In the genomic region with DNA sequence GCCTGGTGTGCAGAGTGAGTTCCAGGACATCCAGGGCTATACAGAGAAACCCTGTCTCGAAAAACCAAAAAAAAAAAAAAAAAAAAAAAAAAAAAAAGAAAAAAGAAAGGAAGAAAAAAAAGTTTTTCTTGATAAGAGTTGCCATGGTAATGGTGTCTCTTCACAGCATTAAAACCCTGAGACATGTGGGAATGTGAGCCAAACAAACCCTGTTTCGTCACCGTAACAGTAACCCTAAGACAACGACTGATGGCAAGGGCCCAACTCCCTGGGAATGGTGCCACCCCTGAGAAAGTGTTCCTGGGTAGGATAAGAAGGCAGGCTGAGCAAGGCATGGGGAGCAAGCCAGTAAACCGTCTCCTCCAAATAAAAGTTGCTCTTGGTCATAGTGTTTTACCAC, we compare ENCODE assay signal across 14 mouse cellular contexts. TPM values are rescaled to one million over a fixed set of nuclear protein-coding genes. Genes with fewer than 3 reads are reported as not detected.
DNase-seq lines count a peak whose midpoint lies in the region; ATAC-seq and TF ChIP-seq lines count a peak whose summit lies in the region.
"Had no signal": no experiment of that assay in that cellular context is flagged by ENCODE, and none has a peak within 500 bp of the region (broad histone marks: within the 10 kb centered on the region; RNA-seq: fewer than 3 reads in every experiment).

No protein-coding gene starts in this region.

- 33% methylated on average over 5 of the region's 5 CpGs for WGBS in forebrain, postnatal 0 days
- 30% methylated on average over 5 of the region's 5 CpGs for WGBS in forebrain, embryonic 16.5 days
- WGBS in lung, adult 2 months, result 49% methylated on average over 5 of the region's 5 CpGs

- TF ChIP-seq POLR2A in lung, adult 2 months (IDR thresholded peaks at IDR 0.05; ENCODE audit: borderline replicate concordance, extremely low read depth, low read depth, low read length), result no peak

- H3K9me3 ChIP-seq in forebrain, postnatal 0 days (ENCODE audit: low read length), result no peaks in the 10 kb centered on the region
- H3K9me3 ChIP-seq in forebrain, embryonic 16.5 days (ENCODE audit: control insufficient read depth, low read length), result no peaks in the 10 kb centered on the region
- H3K9me3 ChIP-seq: limb, embryonic 12.5 days had no signal

- no peak overlapping the region for H3K4me2 ChIP-seq in forebrain, postnatal 0 days (ENCODE audit: low read depth)
- no peak overlapping the region for H3K4me2 ChIP-seq in forebrain, embryonic 16.5 days (ENCODE audit: low read length)
- H3K4me2 ChIP-seq: limb, embryonic 12.5 days had no signal

- ATAC-seq in forebrain, postnatal 0 days, result no peak
- ATAC-seq in forebrain, embryonic 16.5 days, result no peak
- peak; percentile 20; the same call in 1 of the 2 replicates for ATAC-seq in megakaryocyte progenitor cell, adult 5-6 weeks (replicated peaks; ENCODE audit: poor library complexity)

- TF ChIP-seq CTCF in forebrain, postnatal 0 days (IDR thresholded peaks at IDR 0.05; ENCODE audit: low read depth), result no peak
- TF ChIP-seq CTCF in lung, adult 2 months (IDR thresholded peaks at IDR 0.05; ENCODE audit: insufficient read depth, low read length), result no peak

- H3K9ac ChIP-seq in forebrain, postnatal 0 days, result no peak overlapping the region; the same call in 1 of the 2 replicates
- H3K9ac ChIP-seq in forebrain, embryonic 16.5 days (replicated peaks; ENCODE audit: low read depth, low read length), result no peak overlapping the region
- H3K9ac ChIP-seq: limb, embryonic 12.5 days had no signal

- H3K27ac ChIP-seq in forebrain, postnatal 0 days (ENCODE audit: low read depth, low read length), result no peak overlapping the region
- no peak overlapping the region for H3K27ac ChIP-seq in forebrain, embryonic 16.5 days (ENCODE audit: low read length)
- H3K27ac ChIP-seq: limb, embryonic 12.5 days had no signal

- no peaks in the 10 kb centered on the region for H3K36me3 ChIP-seq in forebrain, postnatal 0 days (ENCODE audit: insufficient read depth)
- no peaks in the 10 kb centered on the region for H3K36me3 ChIP-seq in forebrain, embryonic 16.5 days (ENCODE audit: control insufficient read depth, insufficient read depth)
- H3K36me3 ChIP-seq: limb, embryonic 12.5 days had no signal

- no peaks in the 10 kb centered on the region for H3K4me1 ChIP-seq in forebrain, postnatal 0 days (ENCODE audit: insufficient read depth)
- peaks cover 3% of the 10 kb centered on the region; the same call in 1 of the 2 replicates for H3K4me1 ChIP-seq in forebrain, embryonic 16.5 days (replicated peaks; ENCODE audit: control insufficient read depth, insufficient read depth, low read length)
- no peaks in the 10 kb centered on the region; the same call in 1 of the 2 replicates for H3K4me1 ChIP-seq in lung, adult 2 months (ENCODE audit: control insufficient read depth, insufficient read depth, low read length)

- H3K27me3 ChIP-seq in forebrain, postnatal 0 days (ENCODE audit: insufficient read depth, low read length), result no peaks in the 10 kb centered on the region
- no peaks in the 10 kb centered on the region for H3K27me3 ChIP-seq in forebrain, embryonic 16.5 days (replicated peaks; ENCODE audit: control insufficient read depth, insufficient read depth, low read length)
- H3K27me3 ChIP-seq: limb, embryonic 12.5 days; megakaryocyte, embryonic 14.5 days had no signal

- DNase-seq in forebrain, postnatal 0 days, result peak; percentile 53
- DNase-seq in lung, adult 18-20 months, result peak; percentile 42 to 45
- DNase-seq in lung, adult 2 months, result no peak
- DNase-seq in NIH3T3 (ENCODE audit: low read depth) (peak; percentile 73), MN1 (ENCODE audit: low spot score) (no peak)
- DNase-seq in kidney, postnatal 14 days, result no peak
- DNase-seq: gastrocnemius, postnatal 10 days had no signal

- H3K4me3 ChIP-seq in forebrain, postnatal 0 days (ENCODE audit: low read depth, low read length), result no peak overlapping the region
- no peak overlapping the region for H3K4me3 ChIP-seq in forebrain, embryonic 16.5 days (replicated peaks; ENCODE audit: low read length)
- no peak overlapping the region for H3K4me3 ChIP-seq in lung, adult 2 months (replicated peaks; ENCODE audit: extremely low read depth, low read depth, low read length)
- H3K4me3 ChIP-seq: limb, embryonic 12.5 days; megakaryocyte, embryonic 14.5 days had no signal

RNA-seq across cellular contexts. Expression of gene Ifitm3, which starts 3.7 kb away (rescaled TPM):
- total RNA-seq in forebrain, postnatal 0 days (2014; rRNA removed), result 12.2 and 35.9 TPM in 2 replicates
- 78.8 and 81.3 TPM in 2 replicates for polyA plus RNA-seq in forebrain, postnatal 0 days (2015; fragmentation: Nextera tagmentation; extraction: Ambion mirVana)
- 21.0 and 26.1 TPM in 2 replicates for polyA plus RNA-seq in forebrain, embryonic 16.5 days (2015; fragmentation: Nextera tagmentation; extraction: Ambion mirVana)
- 560 and 814 TPM in 2 replicates for polyA plus RNA-seq in lung, adult 2 months (2012; rRNA removed)
- 147 and 203 TPM in 2 replicates for total RNA-seq in megakaryocyte progenitor cell, adult 5-6 weeks (2015)
- 49.4 and 56.2 TPM in 2 replicates for total RNA-seq in megakaryocyte progenitor cell, adult 5-6 weeks (2017)

RNA-seq across cellular contexts. Expression of gene Ifitm6, which starts 10.8 kb away (rescaled TPM):
- 2.0 TPM in 1 of 2 replicates, not detected in the other for total RNA-seq in forebrain, postnatal 0 days (2014; rRNA removed)
- 0.34 and 0.38 TPM in 2 replicates for polyA plus RNA-seq in forebrain, postnatal 0 days (2015; fragmentation: Nextera tagmentation; extraction: Ambion mirVana)
- polyA plus RNA-seq in forebrain, embryonic 16.5 days (2015; fragmentation: Nextera tagmentation; extraction: Ambion mirVana), result 0.40 and 0.57 TPM in 2 replicates
- 10.6 and 24.3 TPM in 2 replicates for polyA plus RNA-seq in lung, adult 2 months (2012; rRNA removed)
- total RNA-seq in megakaryocyte progenitor cell, adult 5-6 weeks (2015), result 81.7 and 90.1 TPM in 2 replicates
- total RNA-seq in megakaryocyte progenitor cell, adult 5-6 weeks (2017), result 37.7 and 55.9 TPM in 2 replicates
- polyA plus RNA-seq: limb, embryonic 12.5 days; stomach, embryonic 14.5 days had no signal

RNA-seq across cellular contexts. Expression of gene Gm17387, which starts 22.0 kb away (rescaled TPM):
- total RNA-seq in forebrain, postnatal 0 days (2014; rRNA removed), result not detected in 2 replicates
- polyA plus RNA-seq in forebrain, postnatal 0 days (2015; fragmentation: Nextera tagmentation; extraction: Ambion mirVana), result not detected in 2 replicates
- not detected in 2 replicates for polyA plus RNA-seq in forebrain, embryonic 16.5 days (2015; fragmentation: Nextera tagmentation; extraction: Ambion mirVana)
- polyA plus RNA-seq in lung, adult 2 months (2012; rRNA removed), result not detected in 2 replicates
- not detected in 2 replicates for total RNA-seq in megakaryocyte progenitor cell, adult 5-6 weeks (2015)
- total RNA-seq in megakaryocyte progenitor cell, adult 5-6 weeks (2017), result not detected in 2 replicates
- total RNA-seq: gastrocnemius, postnatal 10 days; heart, postnatal 36 days had no signal
- polyA plus RNA-seq: intestine, embryonic 14.5 days; limb, embryonic 12.5 days; stomach, embryonic 14.5 days had no signal

RNA-seq across cellular contexts. Expression of gene Ifitm1, which starts 39.9 kb away (rescaled TPM):
- 10.5 and 12.7 TPM in 2 replicates for total RNA-seq in forebrain, postnatal 0 days (2014; rRNA removed)
- polyA plus RNA-seq in forebrain, postnatal 0 days (2015; fragmentation: Nextera tagmentation; extraction: Ambion mirVana), result 14.5 and 19.4 TPM in 2 replicates
- 9.0 and 11.2 TPM in 2 replicates for polyA plus RNA-seq in forebrain, embryonic 16.5 days (2015; fragmentation: Nextera tagmentation; extraction: Ambion mirVana)
- 227 and 261 TPM in 2 replicates for polyA plus RNA-seq in lung, adult 2 months (2012; rRNA removed)
- 57.8 and 89.8 TPM in 2 replicates for total RNA-seq in megakaryocyte progenitor cell, adult 5-6 weeks (2015)
- total RNA-seq in megakaryocyte progenitor cell, adult 5-6 weeks (2017), result 33.7 and 37.5 TPM in 2 replicates

RNA-seq across cellular contexts. Expression of gene Ifitm2, which starts 51.1 kb away (rescaled TPM):
- total RNA-seq in forebrain, postnatal 0 days (2014; rRNA removed), result 45.2 and 55.6 TPM in 2 replicates
- 240 and 270 TPM in 2 replicates for polyA plus RNA-seq in forebrain, postnatal 0 days (2015; fragmentation: Nextera tagmentation; extraction: Ambion mirVana)
- 126 and 150 TPM in 2 replicates for polyA plus RNA-seq in forebrain, embryonic 16.5 days (2015; fragmentation: Nextera tagmentation; extraction: Ambion mirVana)
- polyA plus RNA-seq in lung, adult 2 months (2012; rRNA removed), result 1,180 and 1,190 TPM in 2 replicates
- 577 and 637 TPM in 2 replicates for total RNA-seq in megakaryocyte progenitor cell, adult 5-6 weeks (2015)
- 287 and 322 TPM in 2 replicates for total RNA-seq in megakaryocyte progenitor cell, adult 5-6 weeks (2017)

Comparison
In these comparisons a context has a peak if more than half of its experiments do, and no peak if none do; other contexts are left out.
1. DNase-seq: peak in forebrain, postnatal 0 days (single experiment), lung, adult 18-20 months (2 of 2) and NIH3T3 (single experiment); none in lung, adult 2 months (single experiment), kidney, postnatal 14 days (single experiment) and MN1 (single experiment).